Mouse (Mus musculus) bone marrow macrophage, adult 2 months (primary cell): ENCODE results near the gene Vegfb.

Source experiments
- CTCF ChIP-seq: IDR thresholded peaks from 2 replicates; pipeline ENCODE4 v1.5.1; 2012; ENCODE audit warnings: low read depth, mild to moderate bottlenecking, low read length, moderate library complexity
- POLR2A ChIP-seq: IDR thresholded peaks from 2 replicates; pipeline ENCODE4 v1.6.1; 2012; ENCODE audit warnings: mild to moderate bottlenecking, low read depth, low read length, borderline replicate concordance

DNA sequence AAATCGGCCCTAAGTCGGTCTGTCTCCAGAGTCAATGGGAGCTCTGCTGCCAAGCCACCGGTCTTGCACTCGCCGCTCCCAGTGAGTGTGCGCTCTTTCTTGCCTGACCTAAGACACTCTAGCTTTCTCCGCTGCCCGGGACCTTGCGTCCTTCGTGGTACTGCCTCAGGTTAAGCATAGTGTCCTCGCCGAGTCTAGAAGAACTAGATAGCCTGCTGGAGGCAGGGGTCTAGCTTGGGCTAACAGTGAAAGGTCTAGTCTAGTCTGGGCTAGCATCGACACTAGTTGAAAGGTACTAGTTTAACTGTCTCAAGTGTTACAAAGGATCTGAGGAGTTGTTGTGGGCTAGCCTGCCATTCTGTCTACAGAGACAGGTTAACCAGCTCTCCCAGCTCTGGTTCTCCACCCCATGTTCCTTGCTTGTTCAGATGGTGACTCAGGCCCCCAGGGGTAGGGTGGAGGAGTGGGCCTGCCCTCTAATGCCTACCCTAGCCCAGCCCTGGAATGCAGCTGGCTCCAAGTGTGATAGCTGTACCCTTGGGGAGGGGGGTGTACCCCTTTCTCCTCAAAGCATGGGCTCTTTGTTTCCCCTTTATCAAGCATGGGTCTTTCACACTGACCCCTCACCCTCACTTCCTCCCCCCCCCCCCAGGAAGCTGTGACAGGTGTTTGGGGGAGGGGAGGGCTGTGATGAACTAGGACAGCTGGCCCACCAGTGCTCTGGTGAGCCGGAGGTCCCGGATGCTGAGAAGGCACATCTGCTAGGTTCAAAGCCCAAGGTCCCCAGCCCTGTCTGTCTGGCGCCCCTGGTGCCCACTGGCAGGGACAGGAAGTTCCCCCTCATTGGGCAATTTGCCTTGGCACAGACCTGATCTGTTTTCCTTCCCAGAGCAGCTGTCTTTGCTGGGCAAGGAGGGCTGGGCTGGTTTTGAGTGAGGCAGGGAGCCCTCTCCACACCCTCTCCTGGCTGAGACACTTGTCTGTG is 11.6 kb downstream of the Vegfb start, which contains the start of gene Plcb3:
- TF ChIP-seq CTCF = no peak
- no peak for TF ChIP-seq POLR2A
